Mouse (Mus musculus) large intestine, adult 2 months (tissue): Measurements from ENCODE around the gene Eef2. TPM values are rescaled to one million over a fixed set of nuclear protein-coding genes. Genes with fewer than 3 reads are reported as not detected.
"Not testable (repeated sequence)": the region's sequence is repeated elsewhere in the genome, so short reads cannot be mapped to it uniquely, and the experiment has no call there.

Source experiments
- DNase-seq: peaks from one replicate; pipeline ENCODE4 v3.0.0-alpha.2; 2012; ENCODE audit warnings: low read depth, low spot score
- WGBS: fragments of 180-500 bp; shearing (Covaris S2); methylation state at CpG from one replicate; pipeline ENCODE4 v1.1.7; 2018; 5-methylcytosine and 5-hydroxymethylcytosine counted together
- polyA plus RNA-seq: library from polyadenylated mRNA; depleted of rRNA; stranded (reverse); fragments of >200 nt; gene quantifications from 2 replicates; pipeline ENCODE4 v1.2.3, GENCODE M21; 2012

Gene Eef2
- polyA plus RNA-seq, 1 experiment: 1,127 TPM

GRCm38 (mm10) chr10:81196470-81197065, 20.1 kb downstream of the Eef2 start:
- DNase-seq: no peak
- 49% methylated on average over 11 of the region's 11 CpGs for WGBS

- 50% methylated on average over 6 of the region's 6 CpGs for WGBS
- no peak for DNase-seq
Measured at GRCm38 (mm10) chr10:81197305-81197704, 20.9 kb downstream of the Eef2 start.

GRCm38 (mm10) chr10:81198230-81198629, 21.8 kb downstream of the Eef2 start:
- no peak for DNase-seq
- WGBS: 3% methylated on average over 9 of the region's 9 CpGs

GRCm38 (mm10) chr10:81198990-81199389, 22.6 kb downstream of the Eef2 start:
- DNase-seq: no peak
- WGBS: 87% methylated on average over 6 of the region's 6 CpGs

GRCm38 (mm10) chr10:81200141-81200540, 23.7 kb downstream of the Eef2 start:
- 83% methylated on average over 13 of the region's 13 CpGs for WGBS
- no peak for DNase-seq

- 81% methylated on average over 20 of the region's 20 CpGs for WGBS
- no peak for DNase-seq
Measured at GRCm38 (mm10) chr10:81200605-81201287, 24.3 kb downstream of the Eef2 start.

- no peak for DNase-seq
Measured at GRCm38 (mm10) chr10:81201807-81202758, 25.7 kb downstream of the Eef2 start, which contains the start of gene Nmrk2. TSS of gene Nmrk2 (minus strand) at chr10:81202051.

GRCm38 (mm10) chr10:81202978-81203720, 26.7 kb downstream of the Eef2 start:
- WGBS: 48% methylated on average over 8 of the region's 8 CpGs
- DNase-seq: no peak

More at GRCm38 (mm10) chr10:81201807-81202758, 25.7 kb downstream of the Eef2 start, which contains the start of gene Nmrk2:
- WGBS: 67% methylated on average over 13 of the region's 13 CpGs

- WGBS: 67% methylated on average over 4 of the region's 4 CpGs
- no peak for DNase-seq
Measured at GRCm38 (mm10) chr10:81204137-81204536, 27.7 kb downstream of the Eef2 start.

- DNase-seq: no peak
- over 99% methylated on average over 5 of the region's 5 CpGs for WGBS
Measured at GRCm38 (mm10) chr10:81210154-81210553, 33.7 kb downstream of the Eef2 start.

GRCm38 (mm10) chr10:81216260-81216659, 39.8 kb downstream of the Eef2 start:
- DNase-seq: no peak
- 80% methylated on average over 6 of the region's 6 CpGs for WGBS

GRCm38 (mm10) chr10:81216810-81217209, 40.4 kb downstream of the Eef2 start:
- 82% methylated on average over 6 of the region's 6 CpGs for WGBS
- no peak for DNase-seq

GRCm38 (mm10) chr10:81217267-81217666, 40.8 kb downstream of the Eef2 start:
- DNase-seq: not testable (repeated sequence)
- WGBS: 20% methylated on average over 1 of the region's 1 CpGs

- 17% methylated on average over 7 of the region's 7 CpGs for WGBS
Measured at GRCm38 (mm10) chr10:81217964-81218363, 41.5 kb downstream of the Eef2 start.

GRCm38 (mm10) chr10:81221402-81222015, 45.1 kb downstream of the Eef2 start:
- DNase-seq: peak; percentile 58
- WGBS: 60% methylated on average over 5 of the region's 5 CpGs

More at GRCm38 (mm10) chr10:81217964-81218363, 41.5 kb downstream of the Eef2 start:
- DNase-seq: peak; percentile 46

- DNase-seq: not testable (repeated sequence)
- 45% methylated on average over 2 of the region's 2 CpGs for WGBS
Measured at GRCm38 (mm10) chr10:81223731-81224130, 47.3 kb downstream of the Eef2 start.

- WGBS: 28% methylated on average over 20 of the region's 20 CpGs
- no peak for DNase-seq
Measured at GRCm38 (mm10) chr10:81229735-81230437, 53.5 kb downstream of the Eef2 start.
